ENCODE assay signal across 17 mouse cellular contexts in the genomic region with DNA sequence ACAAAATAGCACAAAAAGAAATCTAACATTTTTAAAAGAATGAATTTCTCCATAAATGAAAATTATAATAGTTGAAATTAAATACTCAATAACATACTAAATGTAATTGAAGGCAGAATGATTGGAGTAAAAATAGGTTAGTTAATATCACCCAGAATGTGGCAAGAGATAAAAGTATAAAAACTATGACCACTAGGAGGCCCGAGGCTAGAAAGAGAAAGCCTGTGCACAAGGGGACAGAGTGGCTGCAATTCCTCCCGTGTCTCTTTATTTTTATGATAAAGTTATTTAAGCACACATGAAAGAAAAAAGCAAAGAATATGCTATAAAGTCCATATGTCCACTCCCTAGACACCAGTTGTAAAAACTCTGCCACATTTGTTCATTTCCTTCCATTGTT. TPM values are rescaled to one million over a fixed set of nuclear protein-coding genes. Genes with fewer than 3 reads are reported as not detected.
DNase-seq lines count a peak whose midpoint lies in the region; ATAC-seq and TF ChIP-seq lines count a peak whose summit lies in the region.
"Had no signal": no experiment of that assay in that cellular context is flagged by ENCODE, and none has a peak within 500 bp of the region (broad histone marks: within the 10 kb centered on the region; RNA-seq: fewer than 3 reads in every experiment).

No protein-coding gene starts in this region.

- ATAC-seq in intestine, postnatal 0 days: no peak
- ATAC-seq in intestine, embryonic 16.5 days: no peak
- ATAC-seq in lung, embryonic 14.5 days (ENCODE audit: insufficient read depth): no peak
- ATAC-seq: forebrain, embryonic 13.5 days; hindbrain, embryonic 16.5 days; midbrain, embryonic 15.5 days had no signal

- no peaks in the 10 kb centered on the region for H3K27me3 ChIP-seq in intestine, postnatal 0 days (replicated peaks; ENCODE audit: control insufficient read depth, insufficient read depth, low read length)
- H3K27me3 ChIP-seq in intestine, embryonic 16.5 days (replicated peaks; ENCODE audit: control insufficient read depth, insufficient read depth, low read length): no peaks in the 10 kb centered on the region
- no peaks in the 10 kb centered on the region for H3K27me3 ChIP-seq in lung, embryonic 14.5 days (ENCODE audit: insufficient read depth, low read length)
- H3K27me3 ChIP-seq: forebrain, embryonic 13.5 days; kidney, embryonic 15.5 days; midbrain, embryonic 15.5 days had no signal

- H3K9me3 ChIP-seq in intestine, postnatal 0 days (ENCODE audit: control insufficient read depth): no peaks in the 10 kb centered on the region
- no peaks in the 10 kb centered on the region for H3K9me3 ChIP-seq in intestine, embryonic 16.5 days (ENCODE audit: control insufficient read depth, low read length)
- no peaks in the 10 kb centered on the region for H3K9me3 ChIP-seq in lung, embryonic 14.5 days (ENCODE audit: low read depth, low read length)
- H3K9me3 ChIP-seq: forebrain, embryonic 13.5 days; kidney, embryonic 15.5 days; midbrain, embryonic 15.5 days had no signal

- 63% methylated on average over 2 of the region's 2 CpGs for WGBS in intestine, postnatal 0 days
- WGBS in intestine, embryonic 16.5 days: 79% methylated on average over 2 of the region's 2 CpGs
- whole genome bisulfite sequencing in lung, embryonic 14.5 days: 67% methylated on average over 2 of the region's 2 CpGs

- no peak overlapping the region for H3K4me3 ChIP-seq in intestine, postnatal 0 days (ENCODE audit: low read depth, low read length)
- no peak overlapping the region for H3K4me3 ChIP-seq in intestine, embryonic 16.5 days (ENCODE audit: low read length)
- H3K4me3 ChIP-seq in lung, embryonic 14.5 days (ENCODE audit: low read depth, low read length): no peak overlapping the region
- H3K4me3 ChIP-seq: forebrain, embryonic 13.5 days; kidney, embryonic 15.5 days; midbrain, embryonic 15.5 days had no signal

- no peak overlapping the region for H3K27ac ChIP-seq in intestine, postnatal 0 days (ENCODE audit: low read depth, low read length)
- H3K27ac ChIP-seq in intestine, embryonic 16.5 days (ENCODE audit: low read length): no peak overlapping the region
- H3K27ac ChIP-seq in lung, embryonic 14.5 days (ENCODE audit: low read depth): no peak overlapping the region
- H3K27ac ChIP-seq: forebrain, embryonic 13.5 days; kidney, embryonic 15.5 days; midbrain, embryonic 15.5 days had no signal

- no peak overlapping the region for H3K4me2 ChIP-seq in intestine, postnatal 0 days (replicated peaks; ENCODE audit: low read depth)
- H3K4me2 ChIP-seq in intestine, embryonic 16.5 days (ENCODE audit: low read depth, low read length): no peak overlapping the region
- no peak overlapping the region for H3K4me2 ChIP-seq in lung, embryonic 14.5 days
- H3K4me2 ChIP-seq: forebrain, embryonic 13.5 days; kidney, embryonic 15.5 days; liver, embryonic 11.5 days; midbrain, embryonic 15.5 days had no signal

- no peaks in the 10 kb centered on the region for H3K4me1 ChIP-seq in intestine, postnatal 0 days (replicated peaks; ENCODE audit: control insufficient read depth, insufficient read depth, low read length)
- H3K4me1 ChIP-seq in intestine, embryonic 16.5 days (ENCODE audit: control insufficient read depth, insufficient read depth, low read length): no peaks in the 10 kb centered on the region
- H3K4me1 ChIP-seq in lung, embryonic 14.5 days (ENCODE audit: insufficient read depth): no peaks in the 10 kb centered on the region
- H3K4me1 ChIP-seq: forebrain, embryonic 13.5 days; kidney, embryonic 15.5 days; midbrain, embryonic 15.5 days had no signal

- DNase-seq in lung, embryonic 14.5 days: no peak
- no peak for DNase-seq in lung, postnatal 36 days
- DNase-seq in R1 (ENCODE audit: low read depth, low spot score): peak; percentile 24
- DNase-seq in cerebellum, adult 8-10 months: no peak
- DNase-seq in frontal cortex, postnatal 25 days (ENCODE audit: low spot score in 2 of 2): no peak
- DNase-seq: cerebellum, adult 11-12 months; embryo, embryonic 11 days; heart, adult 18-20 months; heart, postnatal 14 days; lung, postnatal 4 days had no signal

- H3K9ac ChIP-seq in intestine, postnatal 0 days (ENCODE audit: low read depth, low read length): no peak overlapping the region
- no peak overlapping the region for H3K9ac ChIP-seq in intestine, embryonic 16.5 days (ENCODE audit: low read depth, low read length)
- no peak overlapping the region for H3K9ac ChIP-seq in lung, embryonic 14.5 days
- H3K9ac ChIP-seq: forebrain, embryonic 13.5 days; kidney, embryonic 15.5 days; midbrain, embryonic 15.5 days had no signal

- peak; percentile 51 for TF ChIP-seq CTCF in intestine, postnatal 0 days (IDR thresholded peaks at IDR 0.05; ENCODE audit: low read depth)
- TF ChIP-seq CTCF in lung, embryonic 14.5 days (IDR thresholded peaks at IDR 0.05; ENCODE audit: low read depth): peak; percentile 34

- H3K36me3 ChIP-seq in intestine, postnatal 0 days (ENCODE audit: control insufficient read depth, insufficient read depth): no peaks in the 10 kb centered on the region
- no peaks in the 10 kb centered on the region for H3K36me3 ChIP-seq in intestine, embryonic 16.5 days (ENCODE audit: control insufficient read depth, insufficient read depth, low read length)
- H3K36me3 ChIP-seq in lung, embryonic 14.5 days (ENCODE audit: insufficient read depth): no peaks in the 10 kb centered on the region
- H3K36me3 ChIP-seq: kidney, embryonic 15.5 days; midbrain, embryonic 15.5 days had no signal

RNA-seq across cellular contexts. Expression of a gene that starts 17.4 kb away (rescaled TPM):
- 27.9 and 28.3 TPM in 2 replicates for polyA plus RNA-seq in intestine, postnatal 0 days (2015; fragmentation: Nextera tagmentation; extraction: Ambion mirVana)
- 17.2 and 22.0 TPM in 2 replicates for polyA plus RNA-seq in intestine, embryonic 16.5 days (2015; fragmentation: Nextera tagmentation; extraction: Ambion mirVana)
- 51.5 and 51.9 TPM in 2 replicates for polyA plus RNA-seq in lung, embryonic 14.5 days (2014; fragmentation: Nextera tagmentation; extraction: Ambion mirVana)
